ENCODE assay signal across 8 mouse cellular contexts in genomic region chr3:88137821-88138220, GRCm38 (mm10). TPM values are rescaled to one million over a fixed set of nuclear protein-coding genes. Genes with fewer than 3 reads are reported as not detected.
DNase-seq lines count a peak whose midpoint lies in the region; ATAC-seq and TF ChIP-seq lines count a peak whose summit lies in the region.

No protein-coding gene starts in this region.

- peak overlapping the region; percentile 32 for H3K9ac ChIP-seq in hindbrain, embryonic 14.5 days
- no peak overlapping the region for H3K9ac ChIP-seq in midbrain, embryonic 12.5 days (replicated peaks)

- no peak for TF ChIP-seq POLR2A in bone marrow macrophage, adult 2 months (IDR thresholded peaks at IDR 0.05; ENCODE audit: borderline replicate concordance, low read depth, low read length)

- H3K27ac ChIP-seq in left cerebral cortex, adult 2 months: peak overlapping the region; percentile 99
- H3K27ac ChIP-seq in bone marrow macrophage, adult 2 months (ENCODE audit: insufficient read depth, low read depth, low read length): peak overlapping the region; percentile 99
- peak overlapping the region; percentile 97 for H3K27ac ChIP-seq in hindbrain, embryonic 14.5 days
- H3K27ac ChIP-seq in midbrain, embryonic 12.5 days (replicated peaks): peak overlapping the region; percentile 67; the same call in 1 of the 2 replicates

- H3K4me3 ChIP-seq in left cerebral cortex, adult 2 months: peak overlapping the region; percentile 53
- H3K4me3 ChIP-seq in bone marrow macrophage, adult 2 months (ENCODE audit: insufficient read depth, low read length): peak overlapping the region; percentile 71
- H3K4me3 ChIP-seq in hindbrain, embryonic 14.5 days (replicated peaks; ENCODE audit: low read length): peak overlapping the region; percentile 50
- peak overlapping the region; percentile 56 for H3K4me3 ChIP-seq in midbrain, embryonic 12.5 days

- H3K36me3 ChIP-seq in hindbrain, embryonic 14.5 days (replicated peaks; ENCODE audit: control insufficient read depth, insufficient read depth): no peaks in the 10 kb centered on the region
- H3K36me3 ChIP-seq in midbrain, embryonic 12.5 days: no peaks in the 10 kb centered on the region

- 13% methylated on average over 3 of the region's 3 CpGs for WGBS in hindbrain, embryonic 14.5 days
- WGBS in midbrain, embryonic 12.5 days: 15% methylated on average over 3 of the region's 3 CpGs

- H3K4me1 ChIP-seq in bone marrow macrophage, adult 2 months (ENCODE audit: control insufficient read depth, insufficient read depth, low read length): peaks cover 38% of the 10 kb centered on the region
- H3K4me1 ChIP-seq in hindbrain, embryonic 14.5 days (replicated peaks; ENCODE audit: control insufficient read depth, insufficient read depth, low read length): peaks cover 32% of the 10 kb centered on the region
- H3K4me1 ChIP-seq in midbrain, embryonic 12.5 days: peaks cover 21% of the 10 kb centered on the region

- intact Hi-C loops in left cerebral cortex, adult 2 months (cut with DNase I): loop anchor here (5.0 kb wide), 2 partner anchors 51 to 94 kb away; no protein-coding TSS in a partner anchor
- intact Hi-C loops in gastrocnemius, postnatal 36 days (cut with DNase I): no loop called here

- DNase-seq in left cerebral cortex, adult 2 months (ENCODE audit: extremely low spot score in 1 of 2, low spot score in 2 of 2): no peak
- no peak for DNase-seq in left cerebral cortex, adult 11 months (ENCODE audit: low spot score)
- DNase-seq in hindbrain, embryonic 14.5 days (ENCODE audit: low spot score): peak; percentile 33
- no peak for DNase-seq in left cerebral cortex, adult 18-20 months (ENCODE audit: low spot score in 2 of 2)
- no peak for DNase-seq in adrenal gland, postnatal 14 days
- no peak for DNase-seq in gastrocnemius, postnatal 36 days

- H3K4me2 ChIP-seq in hindbrain, embryonic 14.5 days (replicated peaks): peak overlapping the region; percentile 96
- peak overlapping the region; percentile 92 for H3K4me2 ChIP-seq in midbrain, embryonic 12.5 days (replicated peaks)

- TF ChIP-seq CTCF in left cerebral cortex, adult 2 months (IDR thresholded peaks at IDR 0.05): peak; percentile 12; the same call in 1 of the 2 replicates
- TF ChIP-seq CTCF in bone marrow macrophage, adult 2 months (IDR thresholded peaks at IDR 0.05; ENCODE audit: low read depth, low read length): no peak

- no peak for ATAC-seq in hindbrain, embryonic 14.5 days (ENCODE audit: low FRiP score)
- ATAC-seq in midbrain, embryonic 12.5 days (ENCODE audit: low FRiP score, low read depth): no peak

- H3K27me3 ChIP-seq in hindbrain, embryonic 14.5 days (ENCODE audit: control insufficient read depth, insufficient read depth, low read length): peaks cover 19% of the 10 kb centered on the region
- peaks cover 27% of the 10 kb centered on the region for H3K27me3 ChIP-seq in midbrain, embryonic 12.5 days

- no peaks in the 10 kb centered on the region for H3K9me3 ChIP-seq in hindbrain, embryonic 14.5 days (ENCODE audit: control insufficient read depth, low read length)
- H3K9me3 ChIP-seq in midbrain, embryonic 12.5 days: no peaks in the 10 kb centered on the region

RNA-seq across cellular contexts. Expression of gene Mef2d, which starts 4.4 kb away (rescaled TPM):
- total RNA-seq in left cerebral cortex, adult 2 months (2021): 100 to 1,000 TPM; 223 to 225 TPM
- polyA plus RNA-seq in bone marrow macrophage, adult 2 months (2012; ENCODE audit: insufficient read depth, insufficient read length, missing spikeins): 84.5 and 98.1 TPM in 2 replicates
- polyA plus RNA-seq in hindbrain, embryonic 14.5 days (2014; fragmentation: Nextera tagmentation; extraction: Ambion mirVana): 20.4 and 22.4 TPM in 2 replicates
- 15.1 and 17.6 TPM in 2 replicates for polyA plus RNA-seq in midbrain, embryonic 12.5 days (2016; fragmentation: Nextera tagmentation; extraction: Ambion mirVana)
- total RNA-seq in left cerebral cortex, adult 18-20 months (2021): 100 to 1,000 TPM; 210 to 213 TPM
- total RNA-seq in adrenal gland, postnatal 14 days (2021): 92.9 and 98.4 TPM in 2 replicates
- total RNA-seq in gastrocnemius, postnatal 36 days (2021): 100 to 1,000 TPM; 156 to 174 TPM

RNA-seq across cellular contexts. Expression of gene Iqgap3, which starts 56.0 kb away (rescaled TPM):
- total RNA-seq in left cerebral cortex, adult 2 months (2021): under 1 TPM; 0.21 to 0.41 TPM
- 20.5 and 25.7 TPM in 2 replicates for polyA plus RNA-seq in bone marrow macrophage, adult 2 months (2012; ENCODE audit: insufficient read depth, insufficient read length, missing spikeins)
- 2.4 and 3.1 TPM in 2 replicates for polyA plus RNA-seq in hindbrain, embryonic 14.5 days (2014; fragmentation: Nextera tagmentation; extraction: Ambion mirVana)
- polyA plus RNA-seq in midbrain, embryonic 12.5 days (2016; fragmentation: Nextera tagmentation; extraction: Ambion mirVana): 20.7 and 20.8 TPM in 2 replicates
- under 1 TPM; 0.16 to 0.30 TPM for total RNA-seq in left cerebral cortex, adult 18-20 months (2021)
- total RNA-seq in adrenal gland, postnatal 14 days (2021): 7.3 and 8.0 TPM in 2 replicates
- total RNA-seq in gastrocnemius, postnatal 36 days (2021): under 1 TPM; 0.64 TPM

RNA-seq across cellular contexts. Expression of gene Ttc24, which starts 59.7 kb away (rescaled TPM):
- not detected for total RNA-seq in left cerebral cortex, adult 2 months (2021)
- polyA plus RNA-seq in bone marrow macrophage, adult 2 months (2012; ENCODE audit: insufficient read depth, insufficient read length, missing spikeins): not detected in 2 replicates
- not detected in 2 replicates for polyA plus RNA-seq in hindbrain, embryonic 14.5 days (2014; fragmentation: Nextera tagmentation; extraction: Ambion mirVana)
- polyA plus RNA-seq in midbrain, embryonic 12.5 days (2016; fragmentation: Nextera tagmentation; extraction: Ambion mirVana): not detected in 2 replicates
- total RNA-seq in left cerebral cortex, adult 18-20 months (2021): not detected
- not detected in 2 replicates for total RNA-seq in adrenal gland, postnatal 14 days (2021)
- not detected for total RNA-seq in gastrocnemius, postnatal 36 days (2021)
